Mouse (Mus musculus): ENCODE data around the gene Shisa4. TPM values are rescaled to one million over a fixed set of nuclear protein-coding genes. Genes with fewer than 3 reads are reported as not detected.

Gene Shisa4
- total RNA-seq, 1 experiment: 15.7 TPM

DNA sequence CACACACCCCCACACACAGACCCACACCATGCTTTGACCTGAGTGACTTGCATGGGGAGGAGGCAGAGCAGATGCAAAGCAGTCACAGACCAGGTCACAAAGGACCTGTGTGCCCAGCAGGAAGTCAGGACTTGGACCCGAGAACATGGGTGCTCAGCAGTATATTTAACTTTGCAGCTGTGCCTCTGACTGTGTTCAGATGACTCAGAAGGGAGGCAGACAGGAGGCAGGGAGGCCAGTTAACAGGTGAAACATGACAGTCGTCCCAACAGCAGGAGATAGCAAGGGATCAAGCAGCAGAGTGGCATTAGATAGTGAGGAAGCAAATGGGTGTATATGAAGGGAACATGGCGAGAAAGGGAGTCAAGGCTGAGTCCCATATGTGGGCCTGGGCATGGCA lies 28.1 kb downstream of the Shisa4 start:
- H3K27ac ChIP-seq (ENCODE audit: insufficient read depth, low read depth, low read length, poor library complexity, severe bottlenecking): no peak overlapping the region
- H3K9ac ChIP-seq (ENCODE audit: insufficient read depth, low read depth, low read length, poor library complexity, severe bottlenecking): no peak overlapping the region
- peaks cover 8 to 20% of the 10 kb centered on the region in 2 experiments for H3K4me1 ChIP-seq (ENCODE audit: control insufficient read depth in 2 of 2, insufficient read depth in 2 of 2, low read length in 2 of 2, poor library complexity in 1 of 2)
- no peaks in the 10 kb centered on the region for H3K36me3 ChIP-seq (ENCODE audit: control insufficient read depth, insufficient read depth, low read length, poor library complexity, severe bottlenecking)
- DNase-seq (ENCODE audit: low read depth, low spot score): no peak
- in situ Hi-C loops (cut with MboI; ENCODE audit: low sequenced_read_pairs in 2 of 2, unreplicated experiment in 2 of 2): no loop called here
- H3K4me3 ChIP-seq (ENCODE audit: insufficient read depth in 1 of 2, low read depth in 1 of 2, low read length in 2 of 2, poor library complexity in 1 of 2, severe bottlenecking in 1 of 2): no peak overlapping the region
- no peaks in the 10 kb centered on the region for H3K9me3 ChIP-seq (ENCODE audit: control insufficient read depth, insufficient read depth, low read depth, low read length)
- TF ChIP-seq HCFC1 (IDR thresholded peaks at IDR 0.05; ENCODE audit: borderline replicate concordance, insufficient read depth, low read length) (no peak), MAFK (IDR thresholded peaks at IDR 0.05; ENCODE audit: insufficient read depth, low read depth, low read length) (no peak), ZNF384 (IDR thresholded peaks at IDR 0.05; ENCODE audit: low read depth, low read length) (no peak), ZC3H11A (IDR thresholded peaks at IDR 0.05; ENCODE audit: borderline replicate concordance, low read depth, low read length) (no peak), CHD2 (IDR thresholded peaks at IDR 0.05; ENCODE audit: low read depth, low read length) (no peak)

DNA sequence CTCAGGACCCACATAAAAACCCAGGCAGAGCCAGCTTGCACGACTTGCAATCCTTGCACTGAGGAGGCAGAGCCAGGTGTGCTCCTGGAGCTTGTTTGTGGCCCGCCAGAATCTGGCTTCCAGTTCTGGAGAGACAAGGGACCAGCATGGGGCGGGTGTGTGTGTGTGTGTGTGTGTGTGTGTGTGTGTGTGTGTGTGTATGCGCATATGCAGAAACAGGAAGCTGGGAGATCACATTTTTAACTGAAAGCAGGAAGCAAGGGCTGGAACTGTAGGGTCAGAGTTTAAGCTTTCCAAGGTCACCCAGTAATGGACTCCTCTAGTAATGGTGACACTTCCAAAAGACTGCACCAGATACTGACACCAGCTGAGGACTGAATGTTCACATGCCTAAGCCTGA lies 31.0 kb downstream of the Shisa4 start:
- no peak for DNase-seq (ENCODE audit: low read depth, low spot score)
- H3K4me1 ChIP-seq (ENCODE audit: control insufficient read depth in 2 of 2, insufficient read depth in 2 of 2, low read length in 2 of 2, poor library complexity in 1 of 2): peaks cover 8 to 19% of the 10 kb centered on the region in 2 experiments
- H3K27ac ChIP-seq (ENCODE audit: insufficient read depth, low read depth, low read length, poor library complexity, severe bottlenecking): peak overlapping the region; percentile 34; the same call in 1 of the 2 replicates
- H3K9ac ChIP-seq (ENCODE audit: insufficient read depth, low read depth, low read length, poor library complexity, severe bottlenecking): no peak overlapping the region; the same call in 1 of the 2 replicates
- in situ Hi-C loops (cut with MboI; ENCODE audit: low sequenced_read_pairs in 2 of 2, unreplicated experiment in 2 of 2): no loop called here
- no peak for TF ChIP-seq ZC3H11A (IDR thresholded peaks at IDR 0.05; ENCODE audit: borderline replicate concordance, low read depth, low read length)
- no peak for TF ChIP-seq HCFC1 (IDR thresholded peaks at IDR 0.05; ENCODE audit: borderline replicate concordance, insufficient read depth, low read length)
- no peak for TF ChIP-seq CHD2 (IDR thresholded peaks at IDR 0.05; ENCODE audit: low read depth, low read length)
- no peak for TF ChIP-seq ZNF384 (IDR thresholded peaks at IDR 0.05; ENCODE audit: low read depth, low read length)
- TF ChIP-seq MAFK (IDR thresholded peaks at IDR 0.05; ENCODE audit: insufficient read depth, low read depth, low read length): no peak
- no peak overlapping the region for H3K4me3 ChIP-seq (ENCODE audit: insufficient read depth in 1 of 2, low read depth in 1 of 2, low read length in 2 of 2, poor library complexity in 1 of 2, severe bottlenecking in 1 of 2)
- H3K9me3 ChIP-seq (ENCODE audit: control insufficient read depth, insufficient read depth, low read depth, low read length): no peaks in the 10 kb centered on the region
- no peaks in the 10 kb centered on the region for H3K36me3 ChIP-seq (ENCODE audit: control insufficient read depth, insufficient read depth, low read length, poor library complexity, severe bottlenecking)

GRCm38 (mm10) chr1:135341947-135342346 lies 33.1 kb downstream of the Shisa4 start:
- Histone ChIP-seq H3K4me1 (ENCODE audit: control insufficient read depth in 2 of 2, insufficient read depth in 2 of 2, low read length in 2 of 2, poor library complexity in 1 of 2) (peaks cover 6 to 9% of the 10 kb centered on the region in 2 experiments; a peak in 3 of 4 replicates), H3K9ac (ENCODE audit: insufficient read depth, low read depth, low read length, poor library complexity, severe bottlenecking) (no peak overlapping the region), H3K27ac (ENCODE audit: insufficient read depth, low read depth, low read length, poor library complexity, severe bottlenecking) (no peak overlapping the region), H3K36me3 (ENCODE audit: control insufficient read depth, insufficient read depth, low read length, poor library complexity, severe bottlenecking) (no peaks in the 10 kb centered on the region), H3K9me3 (ENCODE audit: control insufficient read depth, insufficient read depth, low read depth, low read length) (no peaks in the 10 kb centered on the region), H3K4me3 (ENCODE audit: insufficient read depth in 1 of 2, low read depth in 1 of 2, low read length in 2 of 2, poor library complexity in 1 of 2, severe bottlenecking in 1 of 2) (no peak overlapping the region)
- no peak for DNase-seq (ENCODE audit: low read depth, low spot score)
- TF ChIP-seq CHD2 (IDR thresholded peaks at IDR 0.05; ENCODE audit: low read depth, low read length) (no peak), ZNF384 (IDR thresholded peaks at IDR 0.05; ENCODE audit: low read depth, low read length) (no peak), HCFC1 (IDR thresholded peaks at IDR 0.05; ENCODE audit: borderline replicate concordance, insufficient read depth, low read length) (no peak)
- in situ Hi-C loops (cut with MboI; ENCODE audit: low sequenced_read_pairs in 2 of 2, unreplicated experiment in 2 of 2): no loop called here

DNA sequence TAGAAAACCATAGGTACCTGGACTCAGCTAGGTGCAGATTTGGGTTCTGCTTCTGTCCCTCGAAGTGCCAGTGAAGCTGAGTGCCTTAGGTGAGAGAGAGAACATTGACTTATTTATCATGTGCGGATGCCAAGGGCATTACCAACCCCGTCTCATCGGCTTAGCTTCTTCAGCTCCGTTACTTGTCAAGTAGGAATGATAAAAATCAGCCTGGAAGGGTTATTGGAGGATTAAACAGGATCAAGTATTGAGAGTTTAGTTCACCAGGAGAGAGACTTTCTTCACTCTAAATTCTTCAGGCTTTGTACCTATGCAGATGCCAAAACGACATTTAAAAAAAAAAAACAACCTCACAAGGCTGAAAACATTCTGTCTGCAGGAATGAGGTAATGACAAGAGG lies 44.5 kb downstream of the Shisa4 start:
- peaks cover 0 to 2% of the 10 kb centered on the region in 2 experiments; a peak in 1 of 4 replicates for H3K4me1 ChIP-seq (ENCODE audit: control insufficient read depth in 2 of 2, insufficient read depth in 2 of 2, low read length in 2 of 2, poor library complexity in 1 of 2)
- H3K36me3 ChIP-seq (ENCODE audit: control insufficient read depth, insufficient read depth, low read length, poor library complexity, severe bottlenecking): no peaks in the 10 kb centered on the region
- no peak overlapping the region for H3K9ac ChIP-seq (ENCODE audit: insufficient read depth, low read depth, low read length, poor library complexity, severe bottlenecking)
- DNase-seq (ENCODE audit: low read depth, low spot score): no peak
- no peak overlapping the region for H3K4me3 ChIP-seq (ENCODE audit: insufficient read depth in 1 of 2, low read depth in 1 of 2, low read length in 2 of 2, poor library complexity in 1 of 2, severe bottlenecking in 1 of 2)
- no peak for TF ChIP-seq ZC3H11A (IDR thresholded peaks at IDR 0.05; ENCODE audit: borderline replicate concordance, low read depth, low read length)
- no peaks in the 10 kb centered on the region for H3K9me3 ChIP-seq (ENCODE audit: control insufficient read depth, insufficient read depth, low read depth, low read length)
- in situ Hi-C loops (cut with MboI; ENCODE audit: low sequenced_read_pairs in 2 of 2, unreplicated experiment in 2 of 2): no loop called here
- H3K27ac ChIP-seq (ENCODE audit: insufficient read depth, low read depth, low read length, poor library complexity, severe bottlenecking): no peak overlapping the region

GRCm38 (mm10) chr1:135328368-135328767 lies 46.7 kb downstream of the Shisa4 start:
- Histone ChIP-seq H3K9me3 (ENCODE audit: control insufficient read depth, insufficient read depth, low read depth, low read length) (no peaks in the 10 kb centered on the region), H3K4me1 (ENCODE audit: control insufficient read depth in 2 of 2, insufficient read depth in 2 of 2, low read length in 2 of 2, poor library complexity in 1 of 2) (peaks cover 4% of the 10 kb centered on the region in 2 experiments; a peak in 1 of 4 replicates), H3K27ac (ENCODE audit: insufficient read depth, low read depth, low read length, poor library complexity, severe bottlenecking) (no peak overlapping the region), H3K9ac (ENCODE audit: insufficient read depth, low read depth, low read length, poor library complexity, severe bottlenecking) (no peak overlapping the region), H3K36me3 (ENCODE audit: control insufficient read depth, insufficient read depth, low read length, poor library complexity, severe bottlenecking) (no peaks in the 10 kb centered on the region), H3K4me3 (ENCODE audit: insufficient read depth in 1 of 2, low read depth in 1 of 2, low read length in 2 of 2, poor library complexity in 1 of 2, severe bottlenecking in 1 of 2) (no peak overlapping the region)
- no peak for DNase-seq (ENCODE audit: low read depth, low spot score)
- no peak for TF ChIP-seq ZNF384 (IDR thresholded peaks at IDR 0.05; ENCODE audit: low read depth, low read length)
- no peak for TF ChIP-seq HCFC1 (IDR thresholded peaks at IDR 0.05; ENCODE audit: borderline replicate concordance, insufficient read depth, low read length)
- no peak for TF ChIP-seq ZC3H11A (IDR thresholded peaks at IDR 0.05; ENCODE audit: borderline replicate concordance, low read depth, low read length)
- in situ Hi-C loops (cut with MboI; ENCODE audit: low sequenced_read_pairs in 2 of 2, unreplicated experiment in 2 of 2): no loop called here

Data from ES-E14 (cell line).